In the genomic region with DNA sequence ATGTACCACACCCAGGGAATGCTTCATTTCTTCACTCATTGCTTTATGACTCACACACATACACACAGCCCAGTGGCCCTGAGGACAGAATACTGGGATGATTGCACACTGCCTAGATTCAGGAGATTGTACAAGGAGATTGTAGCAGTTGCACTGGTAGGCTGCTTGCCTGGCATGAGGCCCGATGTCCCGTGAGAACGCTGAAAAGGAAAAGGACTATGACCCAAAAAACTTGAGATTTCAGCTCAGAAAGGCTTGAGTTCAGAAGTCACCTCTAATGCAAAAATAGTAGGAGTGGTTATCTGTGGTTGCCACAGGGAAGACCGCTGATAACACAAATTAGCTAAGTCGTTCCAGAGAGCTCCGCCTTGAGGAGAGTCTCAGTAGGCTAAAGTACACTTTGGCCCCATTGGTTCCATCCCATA, we compare ENCODE assay signal across 16 mouse cellular contexts. TPM values are rescaled to one million over a fixed set of nuclear protein-coding genes. Genes with fewer than 3 reads are reported as not detected.
A peak's percentile ranks its signal among the peaks of the same experiment; 100 is the strongest.
DNase-seq lines count a peak whose midpoint lies in the region; ATAC-seq and TF ChIP-seq lines count a peak whose summit lies in the region.
"Had no signal": no experiment of that assay in that cellular context is flagged by ENCODE, and none has a peak within 500 bp of the region (broad histone marks: within the 10 kb centered on the region; RNA-seq: fewer than 3 reads in every experiment).

No protein-coding gene starts in this region.

- H3K4me2 ChIP-seq in kidney, embryonic 15.5 days: no peak overlapping the region
- H3K4me2 ChIP-seq in liver, postnatal 0 days (ENCODE audit: low read depth, low read length): 0 out of 2 replicates have a peak overlapping the region, but pooled peaks have one; percentile 20
- H3K4me2 ChIP-seq: forebrain, embryonic 12.5 days; heart, embryonic 15.5 days; midbrain, embryonic 15.5 days had no signal

- H3K27ac ChIP-seq in kidney, embryonic 15.5 days: no peak overlapping the region
- no peak overlapping the region for H3K27ac ChIP-seq in liver, postnatal 0 days (ENCODE audit: low read depth)
- H3K27ac ChIP-seq: forebrain, embryonic 12.5 days; heart, embryonic 15.5 days; midbrain, embryonic 15.5 days had no signal

- no peak overlapping the region for H3K9ac ChIP-seq in kidney, embryonic 15.5 days
- no peak overlapping the region for H3K9ac ChIP-seq in liver, postnatal 0 days (replicated peaks)
- H3K9ac ChIP-seq: forebrain, embryonic 12.5 days; heart, embryonic 15.5 days; midbrain, embryonic 15.5 days had no signal

- ATAC-seq in kidney, embryonic 15.5 days (replicated peaks; ENCODE audit: low FRiP score): 0 out of 2 replicates have a peak, but pooled peaks have one; percentile 36
- peak; percentile 48; the same call in 1 of the 2 replicates for ATAC-seq in liver, postnatal 0 days
- ATAC-seq: inflammation-experienced regulatory T-cells, adult 6 months; midbrain, embryonic 15.5 days had no signal

- no peaks in the 10 kb centered on the region for H3K4me1 ChIP-seq in kidney, embryonic 15.5 days
- peaks cover 6% of the 10 kb centered on the region for H3K4me1 ChIP-seq in liver, postnatal 0 days (ENCODE audit: insufficient read depth)
- H3K4me1 ChIP-seq: forebrain, embryonic 12.5 days; heart, embryonic 15.5 days; midbrain, embryonic 15.5 days had no signal

- TF ChIP-seq EP300 in liver, postnatal 0 days (IDR thresholded peaks at IDR 0.05; ENCODE audit: low read depth): peak; percentile 55

- TF ChIP-seq CTCF in liver, postnatal 0 days (IDR thresholded peaks at IDR 0.05; ENCODE audit: low read depth): peak; percentile 51

- 49% methylated on average over 6 of the region's 6 CpGs for WGBS in kidney, embryonic 15.5 days
- 20% methylated on average over 6 of the region's 6 CpGs for WGBS in liver, postnatal 0 days (ENCODE audit: insufficient replicate concordance)

- H3K27me3 ChIP-seq in kidney, embryonic 15.5 days: no peaks in the 10 kb centered on the region
- no peaks in the 10 kb centered on the region for H3K27me3 ChIP-seq in liver, postnatal 0 days (ENCODE audit: insufficient read depth, low read length)
- H3K27me3 ChIP-seq: heart, embryonic 15.5 days; midbrain, embryonic 15.5 days had no signal

- H3K4me3 ChIP-seq in kidney, embryonic 15.5 days (replicated peaks): no peak overlapping the region
- no peak overlapping the region for H3K4me3 ChIP-seq in liver, postnatal 0 days (ENCODE audit: low read depth, low read length)
- H3K4me3 ChIP-seq: forebrain, embryonic 12.5 days; heart, embryonic 15.5 days; midbrain, embryonic 15.5 days had no signal

- no peaks in the 10 kb centered on the region for H3K9me3 ChIP-seq in kidney, embryonic 15.5 days (replicated peaks)
- H3K9me3 ChIP-seq in liver, postnatal 0 days (ENCODE audit: low read length): no peaks in the 10 kb centered on the region
- H3K9me3 ChIP-seq: forebrain, embryonic 12.5 days; heart, embryonic 15.5 days; midbrain, embryonic 15.5 days had no signal

- H3K36me3 ChIP-seq in kidney, embryonic 15.5 days: no peaks in the 10 kb centered on the region
- no peaks in the 10 kb centered on the region for H3K36me3 ChIP-seq in liver, postnatal 0 days (replicated peaks; ENCODE audit: insufficient read depth, low read length)
- H3K36me3 ChIP-seq: forebrain, embryonic 12.5 days; heart, embryonic 15.5 days; midbrain, embryonic 15.5 days had no signal

- DNase-seq in 416B (ENCODE audit: low read depth): peak; percentile 41
- DNase-seq in adrenal gland, postnatal 25 days: peak; percentile 26
- no peak for DNase-seq in liver, postnatal 0 days
- DNase-seq in lung, postnatal 4 days: no peak
- DNase-seq in gastrocnemius, postnatal 25 days: no peak
- no peak for DNase-seq in layer of hippocampus, postnatal 36 days
- DNase-seq: cerebellum, adult 18-20 months; gastrocnemius, postnatal 10 days; right cerebral cortex, postnatal 14 days had no signal

RNA-seq across cellular contexts. Expression of a gene that starts 6.9 kb away (rescaled TPM):
- 64.5 and 70.1 TPM in 2 replicates for total RNA-seq in adrenal gland, postnatal 25 days (2021)
- polyA plus RNA-seq in kidney, embryonic 15.5 days (2015; fragmentation: Nextera tagmentation; extraction: Ambion mirVana): 79.3 and 90.8 TPM in 2 replicates
- 25.9 and 33.6 TPM in 2 replicates for polyA plus RNA-seq in liver, postnatal 0 days (2015; fragmentation: Nextera tagmentation; extraction: Ambion mirVana)
- total RNA-seq in gastrocnemius, postnatal 25 days (2021): 10 to 100 TPM; 10.7 to 12.3 TPM
- total RNA-seq in layer of hippocampus, postnatal 36 days (2021): 10 to 100 TPM; 35.3 to 38.7 TPM

RNA-seq across cellular contexts. Expression of a gene that starts 7.9 kb away (rescaled TPM):
- 0.24 TPM in 1 of 2 replicates, not detected in the other for total RNA-seq in adrenal gland, postnatal 25 days (2021)
- 0.12 TPM in 1 of 2 replicates, not detected in the other for polyA plus RNA-seq in kidney, embryonic 15.5 days (2015; fragmentation: Nextera tagmentation; extraction: Ambion mirVana)
- polyA plus RNA-seq in liver, postnatal 0 days (2015; fragmentation: Nextera tagmentation; extraction: Ambion mirVana): 0.29 and 0.34 TPM in 2 replicates
- total RNA-seq in gastrocnemius, postnatal 25 days (2021): under 1 TPM in 1 of 2 experiments, not detected in 1; 0.23 TPM
- total RNA-seq in layer of hippocampus, postnatal 36 days (2021): under 1 TPM; 0.18 to 0.20 TPM
- polyA plus RNA-seq: inflammation-experienced regulatory T-cells, adult 6 months had no signal

RNA-seq across cellular contexts. Expression of a gene that starts 19.9 kb away (rescaled TPM):
- total RNA-seq in adrenal gland, postnatal 25 days (2021): 9.4 and 10.6 TPM in 2 replicates
- polyA plus RNA-seq in kidney, embryonic 15.5 days (2015; fragmentation: Nextera tagmentation; extraction: Ambion mirVana): 68.3 and 78.0 TPM in 2 replicates
- polyA plus RNA-seq in liver, postnatal 0 days (2015; fragmentation: Nextera tagmentation; extraction: Ambion mirVana): 63.8 and 68.7 TPM in 2 replicates
- 1 to 10 TPM; 1.4 to 2.2 TPM for total RNA-seq in gastrocnemius, postnatal 25 days (2021)
- total RNA-seq in layer of hippocampus, postnatal 36 days (2021): 1 to 10 TPM; 3.3 to 6.2 TPM

RNA-seq across cellular contexts. Expression of a gene that starts 38.1 kb away (rescaled TPM):
- not detected in 2 replicates for total RNA-seq in adrenal gland, postnatal 25 days (2021)
- polyA plus RNA-seq in kidney, embryonic 15.5 days (2015; fragmentation: Nextera tagmentation; extraction: Ambion mirVana): not detected in 2 replicates
- polyA plus RNA-seq in liver, postnatal 0 days (2015; fragmentation: Nextera tagmentation; extraction: Ambion mirVana): not detected in 2 replicates
- not detected for total RNA-seq in gastrocnemius, postnatal 25 days (2021)
- not detected for total RNA-seq in layer of hippocampus, postnatal 36 days (2021)
- total RNA-seq: gastrocnemius, postnatal 10 days had no signal
- polyA plus RNA-seq: forebrain, embryonic 12.5 days; heart, embryonic 15.5 days; inflammation-experienced regulatory T-cells, adult 6 months; lung, embryonic 16.5 days; midbrain, embryonic 15.5 days; neural tube, embryonic 14.5 days had no signal

RNA-seq across cellular contexts. Expression of a gene that starts 42.6 kb away (rescaled TPM):
- total RNA-seq in adrenal gland, postnatal 25 days (2021): 4.2 and 6.5 TPM in 2 replicates
- polyA plus RNA-seq in kidney, embryonic 15.5 days (2015; fragmentation: Nextera tagmentation; extraction: Ambion mirVana): 1.1 and 1.6 TPM in 2 replicates
- not detected in 2 replicates for polyA plus RNA-seq in liver, postnatal 0 days (2015; fragmentation: Nextera tagmentation; extraction: Ambion mirVana)
- total RNA-seq in gastrocnemius, postnatal 25 days (2021): 1 to 10 TPM; 1.4 to 1.7 TPM
- total RNA-seq in layer of hippocampus, postnatal 36 days (2021): 100 to 1,000 TPM; 325 to 344 TPM

Comparison
In these comparisons a context has a peak if more than half of its experiments do, and no peak if none do; other contexts are left out.
1. DNase-seq: peak in 416B (single experiment) and adrenal gland, postnatal 25 days (single experiment); none in liver, postnatal 0 days (single experiment), lung, postnatal 4 days (0 of 2), gastrocnemius, postnatal 25 days (single experiment) and layer of hippocampus, postnatal 36 days (0 of 2).